Mouse (Mus musculus): ENCODE measurements at regions not wholly inside any gene's neighbourhood (a gene's known extent, or its start where the extent isn't known, plus 50 kb on each side); places are given as distances from the start of the nearest gene placed in this dataset.

- DNase-seq (ENCODE audit: low spot score) (no peak), ATAC-seq (ENCODE audit: low FRiP score, low TSS enrichment) (no peak)
- H3K4me2 ChIP-seq (replicated peaks; ENCODE audit: low read depth), result no peak overlapping the region
- no peaks in the 10 kb centered on the region for H3K36me3 ChIP-seq (ENCODE audit: control insufficient read depth, insufficient read depth, low read length)
- H3K27me3 ChIP-seq (ENCODE audit: control insufficient read depth, insufficient read depth, low read length), result no peaks in the 10 kb centered on the region
- no peak overlapping the region for H3K4me3 ChIP-seq (ENCODE audit: low read depth, low read length)
- no peaks in the 10 kb centered on the region for H3K9me3 ChIP-seq (ENCODE audit: control insufficient read depth, low read length)
- TF ChIP-seq CTCF (IDR thresholded peaks at IDR 0.05; ENCODE audit: low read depth) (no peak), EP300 (optimal IDR thresholded peaks at IDR 0.05) (no peak)
- no peaks in the 10 kb centered on the region for H3K4me1 ChIP-seq (replicated peaks; ENCODE audit: control insufficient read depth, insufficient read depth)
- H3K27ac ChIP-seq (replicated peaks), result no peak overlapping the region
- 33% methylated on average over 3 of the region's 3 CpGs for WGBS
- H3K9ac ChIP-seq (ENCODE audit: low read length), result no peak overlapping the region
Observed at GRCm38 (mm10) chr12:57969168-57969567, 242.4 kb upstream of the Sstr1 start.

DNA sequence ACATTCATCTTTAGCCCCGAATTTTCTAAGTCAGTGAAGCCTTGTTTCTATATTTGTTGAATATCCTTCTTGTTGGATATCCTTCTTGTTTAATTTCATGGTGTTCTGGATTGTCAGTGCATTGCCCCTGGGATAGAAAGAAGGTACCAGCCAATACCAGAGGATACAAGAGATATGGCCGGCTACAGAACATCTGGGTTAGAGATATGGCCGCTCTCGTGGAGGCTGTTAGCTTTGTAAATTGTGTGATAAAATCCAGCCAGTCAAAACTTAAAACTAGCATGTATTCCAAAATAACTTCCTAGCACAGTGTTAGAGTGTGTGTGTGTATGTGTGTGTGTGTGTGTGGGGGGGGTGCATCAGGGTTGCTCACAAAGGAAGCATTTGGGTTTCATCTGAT, 241.4 kb upstream of the Sstr1 start:
- ATAC-seq (ENCODE audit: low FRiP score, low TSS enrichment) (no peak), DNase-seq (ENCODE audit: low spot score) (no peak)
- Histone ChIP-seq H3K27ac (replicated peaks) (no peak overlapping the region), H3K9ac (ENCODE audit: low read length) (no peak overlapping the region), H3K4me3 (ENCODE audit: low read depth, low read length) (no peak overlapping the region), H3K36me3 (ENCODE audit: control insufficient read depth, insufficient read depth, low read length) (no peaks in the 10 kb centered on the region), H3K27me3 (ENCODE audit: control insufficient read depth, insufficient read depth, low read length) (no peaks in the 10 kb centered on the region), H3K9me3 (ENCODE audit: control insufficient read depth, low read length) (no peaks in the 10 kb centered on the region), H3K4me1 (replicated peaks; ENCODE audit: control insufficient read depth, insufficient read depth) (no peaks in the 10 kb centered on the region), H3K4me2 (replicated peaks; ENCODE audit: low read depth) (no peak overlapping the region)
- no peak for TF ChIP-seq EP300 (optimal IDR thresholded peaks at IDR 0.05)
- TF ChIP-seq CTCF (IDR thresholded peaks at IDR 0.05; ENCODE audit: low read depth), result no peak
- 77% methylated on average over 4 of the region's 4 CpGs for WGBS

GRCm38 (mm10) chr12:57972484-57972883, 239.1 kb upstream of the Sstr1 start:
- WGBS, result 55% methylated on average over 2 of the region's 2 CpGs
- H3K4me3 ChIP-seq (ENCODE audit: low read depth, low read length), result no peak overlapping the region
- no peak overlapping the region for H3K9ac ChIP-seq (ENCODE audit: low read length)
- no peaks in the 10 kb centered on the region for H3K27me3 ChIP-seq (ENCODE audit: control insufficient read depth, insufficient read depth, low read length)
- DNase-seq (ENCODE audit: low spot score), result no peak
- no peaks in the 10 kb centered on the region for H3K4me1 ChIP-seq (replicated peaks; ENCODE audit: control insufficient read depth, insufficient read depth)
- peak; percentile 32; the same call in 1 of the 2 replicates for ATAC-seq (ENCODE audit: low FRiP score, low TSS enrichment)
- H3K36me3 ChIP-seq (ENCODE audit: control insufficient read depth, insufficient read depth, low read length), result no peaks in the 10 kb centered on the region
- TF ChIP-seq EP300 (optimal IDR thresholded peaks at IDR 0.05) (no peak), CTCF (IDR thresholded peaks at IDR 0.05; ENCODE audit: low read depth) (no peak)
- H3K27ac ChIP-seq (replicated peaks), result no peak overlapping the region
- H3K4me2 ChIP-seq (replicated peaks; ENCODE audit: low read depth), result no peak overlapping the region
- no peaks in the 10 kb centered on the region for H3K9me3 ChIP-seq (ENCODE audit: control insufficient read depth, low read length)
